Mouse (Mus musculus) C2C12 (cell line): ENCODE data around the gene Net1. TPM values are rescaled to one million over a fixed set of nuclear protein-coding genes. Genes with fewer than 3 reads are reported as not detected.

ENCODE experiments used
- H3K27me3 ChIP-seq: one replicate; pipeline ENCODE4 v1.6.1; 2011; ENCODE audit not compliant: control insufficient read depth, insufficient read depth, insufficient read length
- H3K36me3 ChIP-seq: one replicate; pipeline ENCODE4 v1.6.1; 2011; ENCODE audit not compliant: control insufficient read depth, insufficient read depth
- H3K4me3 ChIP-seq: one replicate; pipeline ENCODE4 v1.5.1; 2011; ENCODE audit warnings: mild to moderate bottlenecking, control low read depth; ENCODE audit not compliant: poor library complexity, insufficient read depth, severe bottlenecking
- H3K79me2 ChIP-seq: one replicate; pipeline ENCODE4 v1.6.1; 2011; ENCODE audit not compliant: control insufficient read depth, insufficient read depth
- H3K79me3 ChIP-seq: one replicate; pipeline ENCODE4 v1.6.1; 2011; ENCODE audit warnings: low read depth, control low read depth
- H3ac ChIP-seq: one replicate; pipeline ENCODE3; 2011; ENCODE audit warnings: low read depth; ENCODE audit not compliant: control insufficient read depth, insufficient read length
- CEBPB ChIP-seq: IDR thresholded peaks from one replicate; pipeline ENCODE4 v1.6.1; 2011; ENCODE audit warnings: low read depth, mild to moderate bottlenecking, control low read depth, moderate library complexity
- CTCF ChIP-seq: IDR thresholded peaks from one replicate; pipeline ENCODE4 v1.5.1; 2011; ENCODE audit not compliant: control insufficient read depth, insufficient read depth, insufficient read length
- FOSL1 ChIP-seq: IDR thresholded peaks from one replicate; pipeline ENCODE4 v1.8.0; 2011; ENCODE audit warnings: mild to moderate bottlenecking, low read length; ENCODE audit not compliant: poor library complexity, insufficient read depth, severe bottlenecking
- MAX ChIP-seq: IDR thresholded peaks from one replicate; pipeline ENCODE4 v1.6.1; 2011; ENCODE audit warnings: mild to moderate bottlenecking, control low read depth
- MYOD1 ChIP-seq: IDR thresholded peaks from one replicate; pipeline ENCODE4 v1.6.1; 2011; ENCODE audit warnings: low read depth; ENCODE audit not compliant: control insufficient read depth, insufficient read length
- MYOG ChIP-seq: IDR thresholded peaks from one replicate; pipeline ENCODE4 v1.6.1; 2011; ENCODE audit not compliant: control insufficient read depth, insufficient read length; ENCODE audit errors: extremely low read depth
- USF1 ChIP-seq: IDR thresholded peaks from one replicate; pipeline ENCODE4 v1.6.1; 2011; ENCODE audit warnings: low read depth, mild to moderate bottlenecking, control low read depth, moderate library complexity
- polyA plus RNA-seq: library from polyadenylated mRNA; unstranded; fragments of >200 nt; fragmentation: generic; extraction: Trizol; gene quantifications from one replicate; pipeline ENCODE4 v1.2.1, GENCODE M21; 2012; ENCODE audit warnings: missing spikeins

Net1 gene
- polyA plus RNA-seq, 1 experiment, result 27.3 TPM

DNA sequence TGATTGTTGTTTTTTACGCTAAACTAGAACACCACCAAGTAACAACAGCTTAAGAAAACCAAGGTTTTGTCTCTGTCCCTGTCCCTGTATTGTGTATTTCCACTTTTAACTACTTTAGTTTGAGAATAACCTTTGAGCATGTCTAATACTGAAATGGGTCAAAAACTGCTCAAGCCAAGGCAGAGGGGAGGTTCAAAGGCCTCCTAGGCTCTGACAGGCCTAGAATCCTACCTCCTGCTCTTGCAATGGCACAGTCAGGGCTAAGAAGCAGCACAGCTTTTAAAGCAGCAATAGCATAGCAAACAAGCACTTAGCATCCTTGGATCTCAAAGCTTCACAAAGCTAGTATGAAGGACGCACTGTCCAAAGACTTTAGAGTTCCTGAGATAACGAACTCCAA is 28.9 kb downstream of the Net1 start:
- no peak overlapping the region for H3ac ChIP-seq
- H3K79me3 ChIP-seq, result peaks cover 38% of the 10 kb centered on the region
- peaks cover 57% of the 10 kb centered on the region for H3K36me3 ChIP-seq
- no peaks in the 10 kb centered on the region for H3K27me3 ChIP-seq
- peaks cover 54% of the 10 kb centered on the region for H3K79me2 ChIP-seq
- TF ChIP-seq MAX, result no peak
- no peak for TF ChIP-seq FOSL1
- no peak for TF ChIP-seq USF1
- TF ChIP-seq MYOD1, result no peak
- TF ChIP-seq MYOG, result no peak
- TF ChIP-seq CTCF, result no peak
- no peak overlapping the region for H3K4me3 ChIP-seq

DNA sequence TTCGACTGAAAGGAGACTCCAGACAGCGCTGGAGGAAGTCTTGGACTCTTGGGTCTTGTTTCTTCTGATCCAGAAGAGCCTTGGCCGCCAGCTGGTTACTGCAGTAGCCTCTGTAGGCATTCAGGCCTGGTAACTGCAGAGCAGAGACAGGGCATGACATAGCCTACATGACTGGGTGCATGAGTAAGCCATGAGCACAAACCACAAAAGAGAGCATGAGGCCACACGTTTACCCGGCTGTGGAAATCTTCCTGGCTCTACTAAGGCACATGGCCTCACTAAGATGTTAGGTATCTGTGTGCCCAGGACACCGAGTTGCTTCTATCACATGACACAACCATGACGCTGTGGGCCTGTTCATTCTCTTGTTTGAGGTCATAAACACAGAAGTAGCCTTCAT is 31.4 kb downstream of the Net1 start:
- Histone ChIP-seq H3K79me2 (peaks cover 36% of the 10 kb centered on the region), H3K36me3 (peaks cover 80% of the 10 kb centered on the region), H3K4me3 (no peak overlapping the region), H3ac (no peak overlapping the region), H3K27me3 (no peaks in the 10 kb centered on the region), H3K79me3 (peaks cover 28% of the 10 kb centered on the region)
- TF ChIP-seq CEBPB (no peak), USF1 (peak; percentile 63), MYOG (no peak), CTCF (no peak), MYOD1 (peak; percentile 8), FOSL1 (peak; percentile 2), MAX (peak; percentile 56)

DNA sequence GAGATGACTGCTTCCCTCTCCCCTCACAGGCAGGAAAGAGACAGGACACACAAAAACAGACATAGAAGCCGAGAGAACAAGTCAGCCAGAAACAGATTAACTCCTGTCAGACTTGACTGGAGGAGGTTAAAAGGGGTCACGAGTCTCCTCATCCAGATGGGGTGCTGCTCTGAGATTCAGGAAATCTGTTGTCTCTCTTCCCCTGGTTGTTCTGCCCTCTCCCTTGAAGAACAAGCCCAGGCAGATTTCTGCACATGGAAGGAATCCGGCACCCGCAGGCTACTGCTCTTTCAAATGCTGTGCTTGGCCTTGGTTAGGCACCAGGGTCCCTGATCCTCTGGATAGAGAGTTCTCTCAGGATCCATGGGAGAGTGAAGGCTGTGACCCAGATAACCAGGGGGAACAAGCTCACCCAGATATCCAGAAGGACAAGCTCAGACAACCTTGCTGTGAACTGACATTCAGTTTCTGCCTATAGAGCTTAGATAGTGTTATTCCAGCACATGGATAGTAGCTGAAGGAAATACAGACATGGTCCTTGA is 40.3 kb downstream of the Net1 start:
- Histone ChIP-seq H3ac (no peak overlapping the region), H3K27me3 (no peaks in the 10 kb centered on the region), H3K36me3 (peaks cover 21% of the 10 kb centered on the region), H3K79me3 (no peaks in the 10 kb centered on the region), H3K79me2 (no peaks in the 10 kb centered on the region), H3K4me3 (no peak overlapping the region)
- no peak for TF ChIP-seq CEBPB
- TF ChIP-seq USF1, result no peak
- no peak for TF ChIP-seq MYOG
- TF ChIP-seq MYOD1, result no peak
- TF ChIP-seq CTCF, result no peak
- no peak for TF ChIP-seq FOSL1
- TF ChIP-seq MAX, result no peak

DNA sequence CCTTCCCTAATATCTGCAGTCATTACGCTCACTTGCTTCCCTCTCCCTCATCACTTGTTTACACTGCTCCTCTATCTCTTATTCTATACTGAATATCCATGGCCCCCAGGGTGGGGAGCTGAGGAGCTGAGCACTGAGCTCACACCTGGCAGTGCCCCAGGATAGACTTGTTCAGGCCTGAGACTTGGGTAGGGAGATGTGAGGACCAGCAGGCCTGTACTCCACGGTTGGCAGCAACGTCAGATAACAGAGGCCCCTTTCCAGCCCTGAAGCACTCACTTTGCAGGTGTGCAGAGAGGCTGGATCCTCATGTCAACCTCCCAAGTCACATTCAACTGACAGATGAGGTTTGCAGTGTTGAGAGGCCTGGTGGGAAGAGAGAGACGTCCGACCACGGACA is 40.8 kb downstream of the Net1 start:
- H3K79me3 ChIP-seq, result no peaks in the 10 kb centered on the region
- H3K27me3 ChIP-seq, result no peaks in the 10 kb centered on the region
- no peak for TF ChIP-seq CEBPB
- TF ChIP-seq FOSL1, result no peak
- TF ChIP-seq MYOD1, result no peak
- no peak for TF ChIP-seq MYOG
- TF ChIP-seq MAX, result no peak
- TF ChIP-seq USF1, result no peak
- TF ChIP-seq CTCF, result no peak
- peaks cover 15% of the 10 kb centered on the region for H3K36me3 ChIP-seq
- H3K4me3 ChIP-seq, result no peak overlapping the region
- H3ac ChIP-seq, result no peak overlapping the region
- no peaks in the 10 kb centered on the region for H3K79me2 ChIP-seq

DNA sequence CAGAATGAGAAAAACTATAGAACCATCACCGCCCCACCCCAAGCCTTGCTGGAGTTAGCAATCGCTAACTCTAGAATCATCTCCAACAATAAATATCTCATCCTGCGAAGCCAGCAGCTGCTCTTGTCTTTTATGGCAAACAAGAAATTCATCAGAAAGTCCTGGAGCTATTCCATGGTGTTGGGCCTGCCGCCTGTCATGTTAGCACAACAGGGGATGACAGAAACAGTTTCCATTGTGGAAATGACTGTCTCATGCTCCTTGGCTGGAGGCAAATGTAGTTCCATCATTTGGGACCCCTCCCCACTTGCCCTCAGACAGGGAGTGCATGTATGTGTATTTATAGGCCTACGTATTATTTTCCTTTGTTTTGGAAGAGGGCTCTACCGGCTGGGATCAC is 41.6 kb downstream of the Net1 start:
- H3K4me3 ChIP-seq, result no peak overlapping the region
- H3K79me2 ChIP-seq, result no peaks in the 10 kb centered on the region
- H3K79me3 ChIP-seq, result no peaks in the 10 kb centered on the region
- TF ChIP-seq CTCF, result no peak
- no peak for TF ChIP-seq USF1
- no peak for TF ChIP-seq MYOG
- no peak overlapping the region for H3ac ChIP-seq
- peaks cover 8% of the 10 kb centered on the region for H3K36me3 ChIP-seq
- no peaks in the 10 kb centered on the region for H3K27me3 ChIP-seq

DNA sequence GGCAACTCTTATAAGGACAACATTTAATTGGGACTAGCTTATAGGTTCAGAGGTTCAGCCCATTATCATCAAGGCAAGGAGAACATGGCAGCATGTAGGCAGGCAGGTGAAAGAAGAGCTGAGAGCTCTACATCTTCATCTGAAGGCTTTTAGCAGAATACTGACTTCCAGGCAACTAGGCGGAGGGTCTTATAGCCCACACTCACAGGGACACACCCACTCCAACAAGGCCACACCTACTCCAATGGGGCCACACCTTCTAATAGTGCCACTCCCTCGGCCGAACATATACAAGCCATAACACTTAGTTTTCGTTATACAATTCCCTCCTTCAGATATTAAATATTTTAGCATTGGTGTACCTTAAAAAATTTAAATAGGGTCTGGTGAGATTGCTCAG is 45.2 kb downstream of the Net1 start:
- Histone ChIP-seq H3ac (no peak overlapping the region), H3K79me3 (no peaks in the 10 kb centered on the region), H3K4me3 (no peak overlapping the region), H3K27me3 (no peaks in the 10 kb centered on the region), H3K36me3 (no peaks in the 10 kb centered on the region), H3K79me2 (no peaks in the 10 kb centered on the region)
- no peak for TF ChIP-seq USF1
- no peak for TF ChIP-seq CEBPB
- no peak for TF ChIP-seq FOSL1
- no peak for TF ChIP-seq MAX
- TF ChIP-seq MYOD1, result no peak
- TF ChIP-seq MYOG, result no peak
- TF ChIP-seq CTCF, result no peak
